Mouse (Mus musculus): ENCODE measurements around the gene Gm35134. TPM values are rescaled to one million over a fixed set of nuclear protein-coding genes. Genes with fewer than 3 reads are reported as not detected.
"Not testable (repeated sequence)": the region's sequence is repeated elsewhere in the genome, so short reads cannot be mapped to it uniquely, and the experiment has no call there.

Gene Gm35134
- not detected in 2 replicates for polyA plus RNA-seq (2015; fragmentation: Nextera tagmentation; extraction: Ambion mirVana)

DNA sequence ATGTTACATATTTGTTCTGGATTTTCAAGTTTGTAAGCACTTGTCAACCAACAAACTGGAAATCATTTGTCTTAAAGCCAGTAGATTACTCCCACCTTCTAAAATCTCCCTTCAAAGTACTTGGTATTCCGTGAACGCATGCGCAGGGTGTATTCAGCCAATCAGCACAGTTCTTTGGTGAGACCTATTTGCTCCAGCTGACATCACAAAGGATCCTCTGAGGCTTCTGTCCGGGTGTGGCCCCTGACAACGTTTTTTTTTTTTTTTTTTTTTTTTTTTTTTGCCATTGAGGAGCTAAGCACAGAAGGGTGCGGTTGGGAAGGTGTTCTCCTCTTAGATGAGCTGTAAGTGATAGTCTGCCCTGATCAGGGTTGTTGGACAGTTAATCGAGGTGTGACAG is at the start of gene Gm35134:
Gene Gm35134 (plus strand): TSS at position 301 of the 400 bp plus-strand sequence.
- H3K9me3 ChIP-seq; H3K4me3 ChIP-seq; H3K27ac ChIP-seq; H3K9ac ChIP-seq; H3K4me1 ChIP-seq (replicated peaks); H3K36me3 ChIP-seq; ATAC-seq (ENCODE audit: low FRiP score); H3K27me3 ChIP-seq; H3K4me2 ChIP-seq: not testable (repeated sequence)
- WGBS, result no CpG with 5 or more reads among the region's 7 CpGs
